Mouse (Mus musculus) thymus, adult 2 months (tissue): Measurements from ENCODE around the gene Tlr4.

Source experiments
- CTCF ChIP-seq: fragments of 200-500 bp; IDR thresholded peaks from 2 replicates; pipeline ENCODE4 v1.5.1; 2012; ENCODE audit warnings: mild to moderate bottlenecking, control low read depth, low read length, moderate library complexity, borderline replicate concordance; ENCODE audit not compliant: control insufficient read depth, poor library complexity, insufficient read depth; ENCODE audit errors: extremely low read depth
- POLR2A ChIP-seq: fragments of 200-500 bp; IDR thresholded peaks from 2 replicates; pipeline ENCODE4 v1.6.1; 2012; ENCODE audit warnings: mild to moderate bottlenecking, low read length, control low read depth, moderate library complexity; ENCODE audit not compliant: control insufficient read depth, poor library complexity, insufficient read depth; ENCODE audit errors: extremely low read depth

GRCm38 (mm10) chr4:66838071-66838470 is 10.7 kb downstream of the Tlr4 start:
- no peak for TF ChIP-seq CTCF
- TF ChIP-seq POLR2A, result no peak
